Mouse (Mus musculus): ENCODE data around the gene Klrb1c. TPM values are rescaled to one million over a fixed set of nuclear protein-coding genes. Genes with fewer than 3 reads are reported as not detected.
"Not testable (repeated sequence)": the region's sequence is repeated elsewhere in the genome, so short reads cannot be mapped to it uniquely, and the experiment has no call there.

Klrb1c gene
- polyA plus RNA-seq, 1 experiment from 2014 or later = 1.1 TPM

- not testable (repeated sequence) for H3K36me3 ChIP-seq (replicated peaks; ENCODE audit: insufficient read depth, low read length); H3K4me3 ChIP-seq (ENCODE audit: low read depth, low read length); H3K27ac ChIP-seq (ENCODE audit: low read depth); H3K9me3 ChIP-seq (ENCODE audit: low read length); H3K9ac ChIP-seq (replicated peaks); H3K4me1 ChIP-seq (ENCODE audit: insufficient read depth); H3K4me2 ChIP-seq (ENCODE audit: low read depth, low read length); H3K27me3 ChIP-seq (ENCODE audit: insufficient read depth, low read length)
- peak; percentile 78 for TF ChIP-seq CTCF (IDR thresholded peaks at IDR 0.05; ENCODE audit: low read depth)
- ATAC-seq = 0 out of 2 replicates have a peak, but pooled peaks have one; percentile 18
- 61% methylated on average over 7 of the region's 7 CpGs for WGBS (ENCODE audit: insufficient replicate concordance)
- peak; percentile 71 for DNase-seq
Measured at GRCm38 (mm10) chr6:128804823-128805640, 16.0 kb upstream of the Klrb1c start.

- ATAC-seq (peak; percentile 86), DNase-seq (peak; percentile 97)
Measured at GRCm38 (mm10) chr6:128802999-128803857, 14.2 kb upstream of the Klrb1c start.

GRCm38 (mm10) chr6:128802557-128802956 lies 13.5 kb upstream of the Klrb1c start:
- ATAC-seq (peak; percentile 10), DNase-seq (no peak)
- Histone ChIP-seq H3K4me2 (ENCODE audit: low read depth, low read length) (peak overlapping the region; percentile 76), H3K4me3 (ENCODE audit: low read depth, low read length) (peak overlapping the region; percentile 45), H3K27me3 (ENCODE audit: insufficient read depth, low read length) (no peaks in the 10 kb centered on the region), H3K27ac (ENCODE audit: low read depth) (no peak overlapping the region), H3K4me1 (ENCODE audit: insufficient read depth) (peaks cover 13% of the 10 kb centered on the region), H3K36me3 (replicated peaks; ENCODE audit: insufficient read depth, low read length) (no peaks in the 10 kb centered on the region), H3K9ac (replicated peaks) (peak overlapping the region; percentile 50; the same call in 1 of the 2 replicates), H3K9me3 (ENCODE audit: low read length) (no peaks in the 10 kb centered on the region)
- TF ChIP-seq CTCF (IDR thresholded peaks at IDR 0.05; ENCODE audit: low read depth) (no peak), EP300 (IDR thresholded peaks at IDR 0.05; ENCODE audit: low read depth) (no peak)
- 18% methylated on average over 10 of the region's 10 CpGs for WGBS (ENCODE audit: insufficient replicate concordance)

More at GRCm38 (mm10) chr6:128802999-128803857, 14.2 kb upstream of the Klrb1c start:
- Histone ChIP-seq H3K27ac (ENCODE audit: low read depth) (no peak overlapping the region), H3K4me2 (ENCODE audit: low read depth, low read length) (peak overlapping the region; percentile 76), H3K4me3 (ENCODE audit: low read depth, low read length) (peak overlapping the region; percentile 45), H3K9me3 (ENCODE audit: low read length) (no peaks in the 10 kb centered on the region), H3K4me1 (ENCODE audit: insufficient read depth) (peaks cover 6% of the 10 kb centered on the region), H3K9ac (replicated peaks) (peak overlapping the region; percentile 50; the same call in 1 of the 2 replicates), H3K36me3 (replicated peaks; ENCODE audit: insufficient read depth, low read length) (no peaks in the 10 kb centered on the region), H3K27me3 (ENCODE audit: insufficient read depth, low read length) (no peaks in the 10 kb centered on the region)
- TF ChIP-seq CTCF (IDR thresholded peaks at IDR 0.05; ENCODE audit: low read depth) = peak; percentile 100
- peak; percentile 41; the same call in 1 of the 2 replicates for TF ChIP-seq EP300 (IDR thresholded peaks at IDR 0.05; ENCODE audit: low read depth)
- 7% methylated on average over 26 of the region's 26 CpGs for WGBS (ENCODE audit: insufficient replicate concordance)

GRCm38 (mm10) chr6:128800696-128801095 lies 11.7 kb upstream of the Klrb1c start:
- H3K4me2 ChIP-seq (ENCODE audit: low read depth, low read length); H3K9me3 ChIP-seq (ENCODE audit: low read length); DNase-seq; H3K4me3 ChIP-seq (ENCODE audit: low read depth, low read length); H3K27me3 ChIP-seq (ENCODE audit: insufficient read depth, low read length); H3K9ac ChIP-seq (replicated peaks); ATAC-seq; H3K36me3 ChIP-seq (replicated peaks; ENCODE audit: insufficient read depth, low read length); H3K27ac ChIP-seq (ENCODE audit: low read depth): not testable (repeated sequence)
- WGBS (ENCODE audit: insufficient replicate concordance) = 79% methylated on average over 5 of the region's 5 CpGs
- peaks cover 15% of the 10 kb centered on the region for H3K4me1 ChIP-seq (ENCODE audit: insufficient read depth)

GRCm38 (mm10) chr6:128799896-128800270 lies 10.9 kb upstream of the Klrb1c start:
- Histone ChIP-seq H3K9me3 (ENCODE audit: low read length) (no peaks in the 10 kb centered on the region), H3K4me3 (ENCODE audit: low read depth, low read length) (peak overlapping the region; percentile 67), H3K4me2 (ENCODE audit: low read depth, low read length) (peak overlapping the region; percentile 74), H3K9ac (replicated peaks) (peak overlapping the region; percentile 74), H3K4me1 (ENCODE audit: insufficient read depth) (peaks cover 15% of the 10 kb centered on the region), H3K27me3 (ENCODE audit: insufficient read depth, low read length) (no peaks in the 10 kb centered on the region), H3K27ac (ENCODE audit: low read depth) (no peak overlapping the region), H3K36me3 (replicated peaks; ENCODE audit: insufficient read depth, low read length) (no peaks in the 10 kb centered on the region)
- DNase-seq (no peak), ATAC-seq (no peak)
- no peak for TF ChIP-seq EP300 (IDR thresholded peaks at IDR 0.05; ENCODE audit: low read depth)
- no peak for TF ChIP-seq CTCF (IDR thresholded peaks at IDR 0.05; ENCODE audit: low read depth)
- WGBS (ENCODE audit: insufficient replicate concordance) = 19% methylated on average over 7 of the region's 7 CpGs
